Mouse (Mus musculus) ES-E14 (cell line): ENCODE measurements around the gene C1s1.

Experiments
- CHD2 ChIP-seq: IDR thresholded peaks from 2 replicates; pipeline ENCODE4 v1.6.1; 2014; ENCODE audit warnings: mild to moderate bottlenecking, low read depth, low read length, inconsistent platforms
- HCFC1 ChIP-seq: IDR thresholded peaks from 2 replicates; pipeline ENCODE4 v1.6.1; 2012; ENCODE audit warnings: low read length, inconsistent platforms, borderline replicate concordance; ENCODE audit not compliant: insufficient read depth
- MAFK ChIP-seq: IDR thresholded peaks from 2 replicates; pipeline ENCODE4 v1.6.1; 2014; ENCODE audit warnings: mild to moderate bottlenecking, low read depth, low read length, inconsistent platforms; ENCODE audit not compliant: insufficient read depth
- ZC3H11A ChIP-seq: IDR thresholded peaks from 2 replicates; pipeline ENCODE4 v1.6.1; 2012; ENCODE audit warnings: low read depth, mild to moderate bottlenecking, inconsistent platforms, low read length, borderline replicate concordance
- ZNF384 ChIP-seq: IDR thresholded peaks from 2 replicates; pipeline ENCODE4 v1.6.1; 2012; ENCODE audit warnings: low read depth, low read length, inconsistent platforms

- TF ChIP-seq MAFK = no peak
- TF ChIP-seq ZNF384 = no peak
- no peak for TF ChIP-seq ZC3H11A
- TF ChIP-seq HCFC1 = no peak
- TF ChIP-seq CHD2 = no peak
Observed at GRCm38 (mm10) chr6:124584935-124585334, 42.8 kb upstream of the C1s1 start.
